Mouse (Mus musculus) Patski (cell line): ENCODE measurements at regions not wholly inside any gene's neighbourhood (a gene's known extent, or its start where the extent isn't known, plus 50 kb on each side); places are given as distances from the start of the nearest gene placed in this dataset.
A peak's percentile ranks its signal among the peaks of the same experiment; 100 is the strongest.

ENCODE experiments used
- ATAC-seq: fragments of 100-300 bp; one replicate; pipeline ENCODE4 v1.8.0; 2021
- CTCF ChIA-PET: fragments of 350-600 bp; sonication (Branson Sonifier 250); formaldehyde crosslinking; loops from one replicate; lab custom pipeline; 2022; ENCODE audit warnings: inconsistent platforms; lab: Charles Lee
- POLR2A ChIA-PET: fragments of 350-600 bp; sonication (Branson Sonifier 250); formaldehyde crosslinking; loops from one replicate; lab custom pipeline; 2022; ENCODE audit warnings: antibody characterized with exemption, inconsistent platforms; lab: Charles Lee
- DNase-seq: peaks from one replicate; pipeline ENCODE4 v3.0.0-alpha.2; 2011; ENCODE audit warnings: low read depth, low spot score
- H3K27me3 ChIP-seq: fragments of 371-371 bp; one replicate; pipeline ENCODE4 v1.5.1; 2021
- CTCF ChIP-seq: fragments of 100-300 bp; IDR thresholded peaks from one replicate; pipeline ENCODE4 v1.5.1; 2021
- in situ Hi-C: fragments of 300-500 bp; cut with MboI; formaldehyde crosslinking; loops from 3 replicates; pipeline ENCODE4 v1.11.1; 2018; ENCODE audit warnings: low pct_unique_long_range_greater_than_20kb, mixed read lengths

GRCm38 (mm10) chr1:157745611-157746010, 239.1 kb downstream of the Sec16b start:
- CTCF ChIA-PET: no interaction called here
- H3K27me3 ChIP-seq: peaks cover 5% of the 10 kb centered on the region
- TF ChIP-seq CTCF: peak; percentile 78
- ATAC-seq (peak; percentile 54), DNase-seq (no peak)
- in situ Hi-C loops: loop anchor here (5.0 to 10.0 kb wide), 2 partner anchors 191 to 912 kb away; no protein-coding TSS in a partner anchor
- POLR2A ChIA-PET: no interaction called here

DNA sequence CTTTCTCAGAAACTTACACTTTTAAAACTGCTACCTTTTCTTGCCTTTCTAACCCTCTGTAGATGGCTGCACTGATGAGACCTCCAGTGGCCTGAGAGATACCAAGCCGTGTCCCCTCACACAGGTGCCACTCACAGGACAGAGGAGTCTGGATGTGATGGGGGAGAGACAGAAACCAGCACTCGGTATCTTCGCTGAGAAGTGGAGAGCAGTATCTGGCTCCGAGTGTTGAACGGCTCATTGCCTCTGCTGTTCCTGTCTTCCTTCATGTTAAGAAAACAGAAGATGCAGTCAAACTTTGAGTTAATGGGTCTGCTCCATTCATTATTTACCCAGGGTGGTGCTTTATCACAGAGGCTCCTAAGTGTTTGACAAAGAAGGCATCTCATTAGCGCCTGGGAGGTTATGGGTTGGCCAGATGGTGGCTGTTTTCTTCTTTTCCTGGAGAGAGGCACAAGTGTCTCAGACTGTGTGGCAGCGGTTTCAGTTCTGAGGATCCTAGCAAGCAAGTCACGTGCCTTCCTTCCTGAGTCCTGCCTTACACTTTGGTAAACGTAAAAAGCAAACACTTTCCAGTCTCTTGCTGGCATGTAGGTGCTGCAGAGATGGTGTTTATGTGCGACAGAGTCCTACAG, 248.6 kb downstream of the Sec16b start:
- POLR2A ChIA-PET: no interaction called here
- no peak for TF ChIP-seq CTCF
- in situ Hi-C loops: no loop called here

GRCm38 (mm10) chr1:157756977-157757376, 250.4 kb downstream of the Sec16b start:
- CTCF ChIA-PET: no interaction called here
- no peak for TF ChIP-seq CTCF
- POLR2A ChIA-PET: no interaction called here
- in situ Hi-C loops: no loop called here
- ATAC-seq (no peak), DNase-seq (no peak)
- H3K27me3 ChIP-seq: peaks cover 13% of the 10 kb centered on the region

More for the DNA sequence above, 248.6 kb downstream of the Sec16b start:
- ATAC-seq (no peak), DNase-seq (no peak)
- peaks cover 13% of the 10 kb centered on the region for H3K27me3 ChIP-seq
- CTCF ChIA-PET: no interaction called here

- CTCF ChIA-PET: no interaction called here
- peak; percentile 42 for TF ChIP-seq CTCF
- H3K27me3 ChIP-seq: peaks cover 13% of the 10 kb centered on the region
- no peak for ATAC-seq
- POLR2A ChIA-PET: no interaction called here
- in situ Hi-C loops: no loop called here
- no peak for DNase-seq
These were observed 251.8 kb downstream of the Sec16b start for GRCm38 (mm10) chr1:157758337-157758736.

- ATAC-seq: no peak
- in situ Hi-C loops: no loop called here
- POLR2A ChIA-PET: no interaction called here
- CTCF ChIA-PET: no interaction called here
- no peak for DNase-seq
- no peak for TF ChIP-seq CTCF
- no peaks in the 10 kb centered on the region for H3K27me3 ChIP-seq
These were observed 261.7 kb downstream of the Sec16b start for GRCm38 (mm10) chr1:157768201-157768600.

DNA sequence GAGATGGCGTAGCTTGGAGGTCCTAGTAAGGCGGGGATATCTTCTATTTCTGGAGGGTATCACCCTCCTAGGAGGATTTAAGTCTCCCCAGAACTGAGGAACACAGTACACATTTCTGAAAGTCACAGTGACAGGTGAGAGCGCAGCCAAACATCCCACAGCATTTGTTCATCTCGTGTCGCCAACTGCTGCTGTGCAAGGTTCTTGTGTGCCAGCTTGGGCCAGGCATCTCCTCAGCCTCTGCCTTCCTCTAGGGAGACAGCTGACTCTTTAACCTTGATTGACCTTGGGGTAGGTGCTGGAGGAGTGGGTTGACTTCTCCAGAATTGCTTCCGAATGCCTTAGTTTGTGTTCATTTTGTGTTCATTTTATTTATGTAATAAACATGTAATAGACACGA, 291.2 kb downstream of the Sec16b start:
- ATAC-seq (no peak), DNase-seq (no peak)
- TF ChIP-seq CTCF: no peak
- in situ Hi-C loops: no loop called here
- CTCF ChIA-PET: no interaction called here
- POLR2A ChIA-PET: no interaction called here
- H3K27me3 ChIP-seq: no peaks in the 10 kb centered on the region

DNA sequence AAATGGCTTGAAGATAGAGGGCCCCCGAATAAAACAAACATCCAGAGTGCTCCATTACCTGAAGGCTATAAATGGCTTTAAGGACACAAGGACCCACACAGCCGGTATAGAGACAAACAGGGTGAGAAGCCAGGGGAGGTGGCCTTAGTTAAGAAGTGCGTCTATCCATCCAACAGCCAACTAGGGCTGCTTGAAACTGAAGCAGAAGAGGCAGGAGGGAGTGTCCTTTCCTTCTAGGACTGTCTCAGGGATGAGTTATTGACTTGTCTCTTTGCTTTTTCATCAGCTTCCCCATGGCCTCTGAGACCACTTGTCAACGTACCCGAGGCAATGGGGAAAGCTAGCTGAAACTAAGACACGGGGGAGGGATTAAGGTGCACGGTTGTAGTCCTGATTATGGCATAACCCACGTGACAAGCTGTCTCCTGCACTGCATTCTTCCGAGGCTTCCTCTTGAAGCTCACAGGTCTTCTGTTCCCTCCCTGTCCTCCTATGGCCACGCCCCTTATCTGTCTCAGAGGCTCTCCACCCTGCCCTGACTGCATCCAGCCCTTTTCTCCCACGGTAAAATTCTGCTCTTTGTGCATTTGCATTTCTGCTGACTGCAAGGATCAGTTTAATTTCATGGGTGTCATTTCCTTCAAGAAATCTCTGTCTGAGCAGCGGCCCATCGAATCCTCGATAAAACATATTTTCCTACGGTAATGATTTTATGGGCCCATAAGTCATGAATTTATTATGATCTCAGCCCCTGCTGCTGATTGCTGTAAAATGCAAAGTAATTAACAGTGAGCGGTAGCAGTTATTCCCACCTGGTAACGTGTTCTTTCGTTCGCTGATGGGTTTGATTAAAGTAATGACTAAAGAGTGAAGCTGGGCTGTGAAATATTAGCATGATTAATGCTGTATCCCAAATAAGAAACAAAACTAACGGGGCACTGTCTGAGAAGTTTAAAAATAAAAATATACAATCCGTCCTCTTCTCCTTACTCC, 292.3 kb downstream of the Sec16b start:
- in situ Hi-C loops: no loop called here
- no peaks in the 10 kb centered on the region for H3K27me3 ChIP-seq
- DNase-seq: no peak
- ChIA-PET CTCF (no interaction called here), POLR2A (no interaction called here)
- ATAC-seq: no peak
- TF ChIP-seq CTCF: no peak

DNA sequence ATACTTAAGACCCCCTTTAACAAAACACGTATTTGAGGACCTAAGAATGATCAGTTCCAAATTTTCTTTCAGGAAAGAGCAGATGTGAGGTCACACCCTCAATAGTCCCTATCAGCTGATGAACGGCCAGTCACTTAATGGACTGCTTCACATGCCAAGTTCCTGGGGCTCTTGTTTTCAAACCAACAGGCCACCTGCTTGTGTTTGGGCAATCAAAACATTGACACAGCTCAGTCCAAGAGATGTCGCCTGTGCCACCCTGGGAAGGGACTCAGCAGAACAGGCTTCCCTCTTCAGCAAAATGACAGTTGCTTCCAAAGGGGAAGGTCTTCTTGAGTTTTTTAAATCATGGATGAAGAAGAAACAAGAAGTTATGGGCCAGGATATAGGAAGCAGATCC, 294.6 kb downstream of the Sec16b start:
- in situ Hi-C loops: no loop called here
- POLR2A ChIA-PET: no interaction called here
- DNase-seq: no peak
- CTCF ChIA-PET: no interaction called here
- no peaks in the 10 kb centered on the region for H3K27me3 ChIP-seq
- no peak for TF ChIP-seq CTCF
- no peak for ATAC-seq

- DNase-seq: no peak
- H3K27me3 ChIP-seq: peaks cover 6% of the 10 kb centered on the region
- ATAC-seq: no peak
- in situ Hi-C loops: no loop called here
- TF ChIP-seq CTCF: no peak
- ChIA-PET POLR2A (interaction anchor here (0.7 kb wide), 1 partner anchor 1254 kb away, joined by 3 read pairs; no protein-coding TSS in a partner anchor), CTCF (interaction anchor here (1.7 kb wide), 1 partner anchor 11 kb away, joined by 4 read pairs; no protein-coding TSS in a partner anchor)
These were observed 297.7 kb downstream of the Sec16b start for GRCm38 (mm10) chr1:157804229-157804628.

GRCm38 (mm10) chr1:157806296-157806695, 299.8 kb downstream of the Sec16b start:
- ChIA-PET CTCF (interaction anchor here (1.2 kb wide), 1 partner anchor 10 kb away, joined by 3 read pairs; no protein-coding TSS in a partner anchor), POLR2A (no interaction called here)
- peaks cover 6% of the 10 kb centered on the region for H3K27me3 ChIP-seq
- ATAC-seq (no peak), DNase-seq (no peak)
- TF ChIP-seq CTCF: no peak
- in situ Hi-C loops: no loop called here
